Mouse (Mus musculus): ENCODE data around the gene Gpa33. TPM values are rescaled to one million over a fixed set of nuclear protein-coding genes. Genes with fewer than 3 reads are reported as not detected.

The Gpa33 gene
- total and polyA plus RNA-seq, 2 experiments from 2014 or later = 0.07 to 0.65 TPM

- H3K27me3 ChIP-seq (ENCODE audit: control insufficient read depth, insufficient read depth, low read length) = no peaks in the 10 kb centered on the region
- WGBS = 80% methylated on average over 3 of the region's 3 CpGs
- H3K9me3 ChIP-seq (replicated peaks; ENCODE audit: control insufficient read depth, low read length) = no peaks in the 10 kb centered on the region
- H3K4me2 ChIP-seq (ENCODE audit: low read depth, low read length) = no peak overlapping the region
- H3K27ac ChIP-seq (ENCODE audit: low read depth) = no peak overlapping the region
- H3K4me1 ChIP-seq (ENCODE audit: control insufficient read depth, insufficient read depth) = no peaks in the 10 kb centered on the region
- peaks cover 28% of the 10 kb centered on the region for H3K36me3 ChIP-seq (replicated peaks; ENCODE audit: control insufficient read depth, insufficient read depth, low read length)
- no peak for DNase-seq (ENCODE audit: low spot score)
- H3K9ac ChIP-seq (replicated peaks; ENCODE audit: low read depth, low read length) = no peak overlapping the region
- no peak for ATAC-seq (ENCODE audit: insufficient read depth, low read depth)
- TF ChIP-seq EP300 (IDR thresholded peaks at IDR 0.05; ENCODE audit: low read depth) (no peak), CTCF (IDR thresholded peaks at IDR 0.05; ENCODE audit: low read depth) (no peak)
- H3K4me3 ChIP-seq (ENCODE audit: low read depth, low read length) = no peak overlapping the region
Observed at GRCm38 (mm10) chr1:166094462-166094861, 35.6 kb upstream of the Gpa33 start.

GRCm38 (mm10) chr1:166098120-166098519 lies 31.9 kb upstream of the Gpa33 start:
- Histone ChIP-seq H3K9me3 (replicated peaks; ENCODE audit: control insufficient read depth, low read length) (no peaks in the 10 kb centered on the region), H3K36me3 (replicated peaks; ENCODE audit: control insufficient read depth, insufficient read depth, low read length) (peaks cover 45% of the 10 kb centered on the region), H3K27me3 (ENCODE audit: control insufficient read depth, insufficient read depth, low read length) (no peaks in the 10 kb centered on the region), H3K9ac (replicated peaks; ENCODE audit: low read depth, low read length) (no peak overlapping the region), H3K4me2 (ENCODE audit: low read depth, low read length) (no peak overlapping the region), H3K27ac (ENCODE audit: low read depth) (no peak overlapping the region), H3K4me3 (ENCODE audit: low read depth, low read length) (no peak overlapping the region), H3K4me1 (ENCODE audit: control insufficient read depth, insufficient read depth) (no peaks in the 10 kb centered on the region)
- TF ChIP-seq EP300 (IDR thresholded peaks at IDR 0.05; ENCODE audit: low read depth) (no peak), CTCF (IDR thresholded peaks at IDR 0.05; ENCODE audit: low read depth) (no peak)
- DNase-seq (ENCODE audit: low spot score) (no peak), ATAC-seq (ENCODE audit: insufficient read depth, low read depth) (no peak)
- WGBS = 96% methylated on average over 2 of the region's 2 CpGs

- no peak for DNase-seq (ENCODE audit: low spot score)
Observed at GRCm38 (mm10) chr1:166102920-166103608, 27.0 kb upstream of the Gpa33 start.

GRCm38 (mm10) chr1:166104858-166105257 lies 25.2 kb upstream of the Gpa33 start:
- Histone ChIP-seq H3K4me1 (ENCODE audit: control insufficient read depth, insufficient read depth) (no peaks in the 10 kb centered on the region), H3K9me3 (replicated peaks; ENCODE audit: control insufficient read depth, low read length) (no peaks in the 10 kb centered on the region), H3K27ac (ENCODE audit: low read depth) (no peak overlapping the region), H3K4me2 (ENCODE audit: low read depth, low read length) (no peak overlapping the region), H3K9ac (replicated peaks; ENCODE audit: low read depth, low read length) (no peak overlapping the region), H3K4me3 (ENCODE audit: low read depth, low read length) (no peak overlapping the region), H3K27me3 (ENCODE audit: control insufficient read depth, insufficient read depth, low read length) (no peaks in the 10 kb centered on the region), H3K36me3 (replicated peaks; ENCODE audit: control insufficient read depth, insufficient read depth, low read length) (peaks cover 60% of the 10 kb centered on the region)
- no peak for TF ChIP-seq CTCF (IDR thresholded peaks at IDR 0.05; ENCODE audit: low read depth)
- no peak for TF ChIP-seq EP300 (IDR thresholded peaks at IDR 0.05; ENCODE audit: low read depth)
- DNase-seq (ENCODE audit: low spot score) (no peak), ATAC-seq (ENCODE audit: insufficient read depth, low read depth) (no peak)
- WGBS = 54% methylated on average over 3 of the region's 3 CpGs

More at GRCm38 (mm10) chr1:166102920-166103608, 27.0 kb upstream of the Gpa33 start:
- Histone ChIP-seq H3K9me3 (replicated peaks; ENCODE audit: control insufficient read depth, low read length) (no peaks in the 10 kb centered on the region), H3K27me3 (ENCODE audit: control insufficient read depth, insufficient read depth, low read length) (no peaks in the 10 kb centered on the region), H3K4me3 (ENCODE audit: low read depth, low read length) (no peak overlapping the region), H3K36me3 (replicated peaks; ENCODE audit: control insufficient read depth, insufficient read depth, low read length) (peaks cover 64% of the 10 kb centered on the region), H3K27ac (ENCODE audit: low read depth) (no peak overlapping the region), H3K4me1 (ENCODE audit: control insufficient read depth, insufficient read depth) (no peaks in the 10 kb centered on the region), H3K9ac (replicated peaks; ENCODE audit: low read depth, low read length) (no peak overlapping the region), H3K4me2 (ENCODE audit: low read depth, low read length) (no peak overlapping the region)
- 69% methylated on average over 11 of the region's 11 CpGs for whole genome bisulfite sequencing
- no peak for ATAC-seq (ENCODE audit: insufficient read depth, low read depth)
- TF ChIP-seq CTCF (IDR thresholded peaks at IDR 0.05; ENCODE audit: low read depth) = peak; percentile 49
- TF ChIP-seq EP300 (IDR thresholded peaks at IDR 0.05; ENCODE audit: low read depth) = no peak

- no peak overlapping the region for H3K4me2 ChIP-seq (ENCODE audit: low read depth, low read length)
- no peak overlapping the region for H3K9ac ChIP-seq (replicated peaks; ENCODE audit: low read depth, low read length)
- H3K4me1 ChIP-seq (ENCODE audit: control insufficient read depth, insufficient read depth) = no peaks in the 10 kb centered on the region
- H3K9me3 ChIP-seq (replicated peaks; ENCODE audit: control insufficient read depth, low read length) = no peaks in the 10 kb centered on the region
- 66% methylated on average over 6 of the region's 6 CpGs for WGBS
- DNase-seq (ENCODE audit: low spot score) (no peak), ATAC-seq (ENCODE audit: insufficient read depth, low read depth) (no peak)
- peaks cover 56% of the 10 kb centered on the region for H3K36me3 ChIP-seq (replicated peaks; ENCODE audit: control insufficient read depth, insufficient read depth, low read length)
- H3K27me3 ChIP-seq (ENCODE audit: control insufficient read depth, insufficient read depth, low read length) = no peaks in the 10 kb centered on the region
- no peak overlapping the region for H3K4me3 ChIP-seq (ENCODE audit: low read depth, low read length)
- H3K27ac ChIP-seq (ENCODE audit: low read depth) = no peak overlapping the region
- no peak for TF ChIP-seq EP300 (IDR thresholded peaks at IDR 0.05; ENCODE audit: low read depth)
- no peak for TF ChIP-seq CTCF (IDR thresholded peaks at IDR 0.05; ENCODE audit: low read depth)
Observed at GRCm38 (mm10) chr1:166105464-166105863, 24.6 kb upstream of the Gpa33 start.

GRCm38 (mm10) chr1:166114986-166115385 lies 15.1 kb upstream of the Gpa33 start:
- TF ChIP-seq CTCF (IDR thresholded peaks at IDR 0.05; ENCODE audit: low read depth) (no peak), EP300 (IDR thresholded peaks at IDR 0.05; ENCODE audit: low read depth) (no peak)
- WGBS = 34% methylated on average over 3 of the region's 3 CpGs
- Histone ChIP-seq H3K9me3 (replicated peaks; ENCODE audit: control insufficient read depth, low read length) (no peaks in the 10 kb centered on the region), H3K9ac (replicated peaks; ENCODE audit: low read depth, low read length) (no peak overlapping the region), H3K4me2 (ENCODE audit: low read depth, low read length) (no peak overlapping the region), H3K4me1 (ENCODE audit: control insufficient read depth, insufficient read depth) (no peaks in the 10 kb centered on the region), H3K27ac (ENCODE audit: low read depth) (no peak overlapping the region), H3K4me3 (ENCODE audit: low read depth, low read length) (no peak overlapping the region), H3K27me3 (ENCODE audit: control insufficient read depth, insufficient read depth, low read length) (no peaks in the 10 kb centered on the region), H3K36me3 (replicated peaks; ENCODE audit: control insufficient read depth, insufficient read depth, low read length) (peaks cover 22% of the 10 kb centered on the region)
- ATAC-seq (ENCODE audit: insufficient read depth, low read depth) (no peak), DNase-seq (ENCODE audit: low spot score) (no peak)
